ENCODE assay signal across 25 mouse cellular contexts in genomic region chr2:103069752-103070405, GRCm38 (mm10). TPM values are rescaled to one million over a fixed set of nuclear protein-coding genes. Genes with fewer than 3 reads are reported as not detected.
DNase-seq lines count a peak whose midpoint lies in the region; ATAC-seq and TF ChIP-seq lines count a peak whose summit lies in the region.
"Had no signal": no experiment of that assay in that cellular context is flagged by ENCODE, and none has a peak within 500 bp of the region (broad histone marks: within the 10 kb centered on the region; RNA-seq: fewer than 3 reads in every experiment).

No protein-coding gene starts in this region.

- 0 out of 2 replicates have a peak overlapping the region, but pooled peaks have one; percentile 3 for H3K27ac ChIP-seq in lung, embryonic 15.5 days
- H3K27ac ChIP-seq in MEL (ENCODE audit: control insufficient read depth, low read depth, low read length) = no peak overlapping the region
- H3K27ac ChIP-seq: embryonic facial prominence, embryonic 12.5 days; embryonic facial prominence, embryonic 15.5 days; forebrain, embryonic 12.5 days; forebrain, embryonic 15.5 days; heart, embryonic 13.5 days; hindbrain, embryonic 14.5 days; hindbrain, postnatal 0 days had no signal

- H3K9ac ChIP-seq in lung, embryonic 15.5 days = no peak overlapping the region
- H3K9ac ChIP-seq in MEL (ENCODE audit: control insufficient read depth, low read depth, low read length, poor library complexity, severe bottlenecking) = no peak overlapping the region
- H3K9ac ChIP-seq: embryonic facial prominence, embryonic 12.5 days; embryonic facial prominence, embryonic 15.5 days; forebrain, embryonic 12.5 days; forebrain, embryonic 15.5 days; heart, embryonic 13.5 days; hindbrain, embryonic 14.5 days had no signal

- H3K4me1 ChIP-seq in lung, embryonic 15.5 days = peaks cover 20% of the 10 kb centered on the region
- peaks cover 9 to 12% of the 10 kb centered on the region in 2 experiments for H3K4me1 ChIP-seq in MEL (ENCODE audit: control insufficient read depth in 1 of 2, insufficient read depth in 2 of 2, low read length in 2 of 2)

- no peak for TF ChIP-seq CTCF in MEL (IDR thresholded peaks at IDR 0.05 in 2 of 3, conservative IDR thresholded peaks at IDR 0.05 in 1 of 3; ENCODE audit: control insufficient read depth in 1 of 3, insufficient read depth in 1 of 3, low read depth in 2 of 3, low read length in 3 of 3, poor library complexity in 1 of 3, severe bottlenecking in 1 of 3)

- no peaks in the 10 kb centered on the region for H3K9me3 ChIP-seq in lung, embryonic 15.5 days
- no peaks in the 10 kb centered on the region for H3K9me3 ChIP-seq in MEL (replicated peaks; ENCODE audit: insufficient read depth, low read length)
- H3K9me3 ChIP-seq: embryonic facial prominence, embryonic 15.5 days; forebrain, embryonic 12.5 days; forebrain, embryonic 15.5 days; heart, embryonic 13.5 days had no signal

- no peaks in the 10 kb centered on the region for H3K27me3 ChIP-seq in lung, embryonic 15.5 days
- no peaks in the 10 kb centered on the region for H3K27me3 ChIP-seq in MEL (ENCODE audit: control insufficient read depth in 1 of 2, insufficient read depth in 2 of 2, low read length in 2 of 2)
- H3K27me3 ChIP-seq: embryonic facial prominence, embryonic 12.5 days; embryonic facial prominence, embryonic 15.5 days; forebrain, embryonic 12.5 days; forebrain, embryonic 15.5 days; heart, embryonic 13.5 days had no signal

- no peak for DNase-seq in lung, postnatal 14 days
- DNase-seq in MEL (ENCODE audit: low read depth, low spot score) = peak; percentile 66
- peak; percentile 72 for DNase-seq in fat pad, adult 2 months (ENCODE audit: extremely low read depth, low read depth, low spot score)
- no peak for DNase-seq in adrenal gland, postnatal 36 days
- DNase-seq in spleen, postnatal 36 days (ENCODE audit: low spot score in 2 of 2) = no peak
- DNase-seq in gastrocnemius, postnatal 25 days = no peak
- DNase-seq: adrenal gland, adult 8-10 months; adrenal gland, postnatal 25 days; cerebellum, adult 11 months; cerebellum, adult 9-11 months; gastrocnemius, postnatal 10 days; heart, adult 18-20 months; heart, postnatal 14 days; heart, postnatal 4 days had no signal

- TF ChIP-seq RAD21 in MEL (IDR thresholded peaks at IDR 0.05; ENCODE audit: low read depth, low read length) = no peak

- no peak overlapping the region for H3K4me3 ChIP-seq in lung, embryonic 15.5 days
- no peak overlapping the region for H3K4me3 ChIP-seq in MEL (ENCODE audit: control insufficient read depth in 1 of 2, insufficient read depth in 1 of 2, low read depth in 2 of 2, low read length in 2 of 2)
- H3K4me3 ChIP-seq: embryonic facial prominence, embryonic 12.5 days; embryonic facial prominence, embryonic 15.5 days; forebrain, embryonic 12.5 days; forebrain, embryonic 15.5 days; heart, embryonic 13.5 days had no signal

- 95% methylated on average over 5 of the region's 5 CpGs for WGBS in lung, embryonic 15.5 days

- H3K4me2 ChIP-seq in lung, embryonic 15.5 days = no peak overlapping the region
- H3K4me2 ChIP-seq: embryonic facial prominence, embryonic 12.5 days; embryonic facial prominence, embryonic 15.5 days; forebrain, embryonic 12.5 days; forebrain, embryonic 15.5 days; heart, embryonic 13.5 days; hindbrain, embryonic 14.5 days had no signal

- peaks cover 40% of the 10 kb centered on the region for H3K79me2 ChIP-seq in MEL (ENCODE audit: control insufficient read depth, insufficient read depth, low read length, poor library complexity)

- ATAC-seq in lung, embryonic 15.5 days (ENCODE audit: borderline replicate concordance, extremely low read depth, low FRiP score, low TSS enrichment) = no peak
- ATAC-seq: activated CD4-positive, CD25-positive, alpha-beta regulatory T cell, adult 4 months; forebrain, embryonic 15.5 days; hindbrain, postnatal 0 days; inflammation-experienced regulatory T-cells, adult 6 months; intestine, embryonic 16.5 days had no signal

- peak in 1 of 2 experiments; percentile 62; a peak in 1 of 4 replicates for TF ChIP-seq EP300 in MEL (IDR thresholded peaks at IDR 0.05; ENCODE audit: low read depth in 1 of 2, low read length in 2 of 2)

- H3K36me3 ChIP-seq in lung, embryonic 15.5 days = no peaks in the 10 kb centered on the region
- peaks cover 0 to 37% of the 10 kb centered on the region in 2 experiments; a peak in 3 of 4 replicates for H3K36me3 ChIP-seq in MEL (ENCODE audit: control insufficient read depth in 1 of 2, insufficient read depth in 2 of 2, low read length in 2 of 2)
- H3K36me3 ChIP-seq: embryonic facial prominence, embryonic 12.5 days; embryonic facial prominence, embryonic 15.5 days; forebrain, embryonic 12.5 days; forebrain, embryonic 15.5 days had no signal

- no peak for TF ChIP-seq POLR2A in MEL (IDR thresholded peaks at IDR 0.05; ENCODE audit: control insufficient read depth in 1 of 2, insufficient read depth in 1 of 2, low read depth in 1 of 2, low read length in 2 of 2, poor library complexity in 1 of 2)

TF ChIP-seq in MEL, 35 proteins besides CTCF, POLR2A, EP300 and RAD21:
- peak; percentile 43; the same call in 1 of the 2 replicates for TF ChIP-seq GATA1 (IDR thresholded peaks at IDR 0.05; ENCODE audit: low read depth, low read length)
- TF ChIP-seq ELF1 (IDR thresholded peaks at IDR 0.05; ENCODE audit: low read depth, low read length) = no peak
- TF ChIP-seq NRF1 (IDR thresholded peaks at IDR 0.05; ENCODE audit: insufficient read depth, low read depth, low read length, poor library complexity, severe bottlenecking) = no peak
- peak; percentile 74 for TF ChIP-seq RCOR1 (IDR thresholded peaks at IDR 0.05; ENCODE audit: low read depth, low read length)
- no peak for TF ChIP-seq MEF2A (IDR thresholded peaks at IDR 0.05; ENCODE audit: extremely low read depth, insufficient replicate concordance, low read depth, low read length, poor library complexity, severe bottlenecking)
- no peak for TF ChIP-seq POLR2AphosphoS5 (IDR thresholded peaks at IDR 0.05; ENCODE audit: borderline replicate concordance, low read depth, low read length)
- TF ChIP-seq E2F4 (IDR thresholded peaks at IDR 0.05; ENCODE audit: borderline replicate concordance, low read depth, low read length) = no peak
- no peak for TF ChIP-seq GABPA (IDR thresholded peaks at IDR 0.05; ENCODE audit: low read depth, low read length)
- TF ChIP-seq ETS1 (IDR thresholded peaks at IDR 0.05; ENCODE audit: low read depth, low read length) = no peak

RNA-seq across cellular contexts. Expression of gene Pdhx, which starts 3.4 kb away (rescaled TPM):
- 37.4 and 40.6 TPM in 2 replicates for polyA plus RNA-seq in lung, embryonic 15.5 days (2015; fragmentation: Nextera tagmentation; extraction: Ambion mirVana)
- 48.4 and 50.0 TPM in 2 replicates for total RNA-seq in MEL (2012; rRNA removed)
- polyA plus RNA-seq in MEL (2012; ENCODE audit: insufficient read depth in 1 of 2, insufficient read length in 2 of 2, low read depth in 1 of 2, low replicate concordance in 2 of 2, missing spikeins in 1 of 2) = 10 to 100 TPM in 1 of 2 experiments, not detected in 1; 73.3 TPM
- total RNA-seq in adrenal gland, postnatal 36 days (2021) = 100 to 1,000 TPM; 112 to 120 TPM
- 10 to 100 TPM; 97.1 to 97.4 TPM for total RNA-seq in gastrocnemius, postnatal 25 days (2021)

RNA-seq across cellular contexts. Expression of gene Apip, which starts 3.6 kb away (rescaled TPM):
- 77.3 and 79.1 TPM in 2 replicates for polyA plus RNA-seq in lung, embryonic 15.5 days (2015; fragmentation: Nextera tagmentation; extraction: Ambion mirVana)
- 31.4 and 34.6 TPM in 2 replicates for total RNA-seq in MEL (2012; rRNA removed)
- 10 to 100 TPM in 1 of 2 experiments, not detected in 1; 39.7 TPM for polyA plus RNA-seq in MEL (2012; ENCODE audit: insufficient read depth in 1 of 2, insufficient read length in 2 of 2, low read depth in 1 of 2, low replicate concordance in 2 of 2, missing spikeins in 1 of 2)
- 10 to 100 TPM; 56.2 to 57.1 TPM for total RNA-seq in adrenal gland, postnatal 36 days (2021)
- total RNA-seq in gastrocnemius, postnatal 25 days (2021) = 10 to 100 TPM; 41.4 to 42.2 TPM

Comparison
In these comparisons a context has a peak if more than half of its experiments do, and no peak if none do; other contexts are left out.
1. DNase-seq: peak in MEL (single experiment) and fat pad, adult 2 months (single experiment); none in lung, postnatal 14 days (single experiment), adrenal gland, postnatal 36 days (0 of 2), spleen, postnatal 36 days (0 of 2) and gastrocnemius, postnatal 25 days (single experiment).